Mouse (Mus musculus): Measurements from ENCODE around the gene 2010111I01Rik.

GRCm38 (mm10) chr13:63089513-63089912 is 124.8 kb downstream of the 2010111I01Rik start:
- TF ChIP-seq CTCF (IDR thresholded peaks at IDR 0.05; ENCODE audit: low read depth) = no peak
- TF ChIP-seq EP300 (IDR thresholded peaks at IDR 0.05; ENCODE audit: low read depth) = no peak

Measured in heart, postnatal 0 days (tissue).